Mouse (Mus musculus): ENCODE measurements around the gene Cpsf6. TPM values are rescaled to one million over a fixed set of nuclear protein-coding genes. Genes with fewer than 3 reads are reported as not detected.
A peak's percentile ranks its signal among the peaks of the same experiment; 100 is the strongest.
"Not testable (repeated sequence)": the region's sequence is repeated elsewhere in the genome, so short reads cannot be mapped to it uniquely, and the experiment has no call there.

The Cpsf6 gene
- total RNA-seq, 2 experiments from 2014 or later = 55.7 to 61.6 TPM

DNA sequence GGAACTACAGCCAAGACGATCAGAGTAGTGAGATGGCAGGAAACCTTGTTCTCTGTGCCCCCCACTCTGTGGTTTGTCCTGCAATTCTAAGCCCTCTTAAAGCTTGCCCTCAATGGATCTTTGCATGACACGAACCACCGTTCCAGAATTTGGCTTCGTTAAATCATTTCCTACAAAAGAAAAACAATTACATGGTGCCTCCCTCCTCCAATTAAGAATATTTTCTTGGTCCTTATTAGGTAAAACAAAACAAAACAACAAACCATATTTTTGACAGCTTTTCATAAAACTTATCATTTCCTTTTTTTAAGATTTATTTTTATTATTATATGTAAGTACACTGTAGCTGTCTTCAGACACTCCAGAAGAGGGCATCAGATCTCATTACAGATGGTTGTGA lies 21.5 kb upstream of the Cpsf6 start:
- no peak for DNase-seq
- intact Hi-C loops (cut with DNase I) = no loop called here

DNA sequence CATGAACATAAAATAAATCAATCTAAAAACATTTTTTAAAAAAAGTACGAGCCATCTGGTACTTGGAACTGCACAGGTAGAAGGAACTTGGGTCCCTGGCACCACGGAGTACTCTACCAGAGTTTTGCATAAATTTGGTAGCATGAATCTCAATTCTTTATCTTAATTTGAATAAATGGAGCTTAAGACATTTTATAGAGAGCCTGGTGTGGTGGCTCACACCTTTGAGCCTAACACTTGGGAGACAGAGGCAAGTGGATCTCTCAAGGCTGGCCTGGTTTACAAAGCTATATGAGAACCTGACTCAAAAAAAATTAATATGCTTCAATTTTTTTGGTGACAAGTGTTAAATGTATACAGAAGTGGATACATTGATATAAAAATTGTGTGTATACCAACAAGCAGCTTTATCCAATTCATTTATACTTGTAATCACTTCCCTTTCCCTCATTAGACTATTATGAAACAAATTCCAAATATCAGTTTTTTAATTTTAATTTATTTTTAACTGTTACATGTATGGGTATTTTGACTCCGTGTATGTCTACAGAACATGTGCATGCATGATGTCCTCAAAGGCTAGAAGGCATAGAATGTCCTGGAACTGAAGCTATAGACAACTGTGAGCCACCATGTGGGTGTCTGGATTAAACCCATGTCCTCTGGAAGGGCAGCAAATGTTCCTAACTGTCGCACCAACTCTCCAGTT lies 20.6 kb upstream of the Cpsf6 start:
- intact Hi-C loops (cut with DNase I) = no loop called here
- DNase-seq = no peak

DNA sequence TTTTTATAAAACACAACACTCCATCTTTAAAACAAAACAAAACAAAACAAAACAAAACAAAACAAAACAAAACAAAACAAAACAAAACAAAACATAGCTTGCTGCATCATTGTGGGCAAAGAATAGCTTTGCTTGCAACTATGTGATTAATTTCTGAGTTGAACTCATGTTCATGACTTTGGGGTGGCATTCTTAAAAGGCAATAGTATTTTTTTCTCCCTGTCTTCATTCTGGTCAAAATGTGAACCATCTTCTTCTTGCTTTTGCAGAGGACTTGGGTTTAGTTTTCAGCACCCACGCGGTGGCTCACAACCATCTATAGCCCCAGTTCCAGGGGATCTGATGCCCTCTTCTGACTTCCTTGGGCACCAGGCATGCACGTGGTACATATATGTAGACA lies 20.0 kb upstream of the Cpsf6 start:
- DNase-seq = no peak
- intact Hi-C loops (cut with DNase I) = no loop called here

DNA sequence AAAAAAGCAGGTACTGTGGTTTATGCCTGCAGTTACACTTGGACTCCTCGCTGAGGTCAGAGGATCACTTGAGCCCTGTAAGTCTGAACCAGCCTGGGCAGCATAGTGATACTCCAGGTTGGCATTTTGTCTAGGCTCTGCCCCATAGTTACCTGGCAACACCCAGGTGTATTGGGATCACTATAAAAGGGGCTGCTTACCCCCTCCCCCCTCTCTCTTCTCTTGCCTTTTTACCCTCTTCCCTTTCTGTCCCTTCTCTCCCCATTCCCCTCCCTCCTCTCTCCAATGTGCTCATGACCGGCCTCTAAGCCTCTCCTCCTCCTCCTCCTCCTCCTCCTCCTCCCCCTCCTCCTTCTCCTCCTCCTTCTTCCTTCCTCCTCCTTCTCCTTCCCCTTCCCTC lies 19.4 kb upstream of the Cpsf6 start:
- intact Hi-C loops (cut with DNase I) = no loop called here

DNA sequence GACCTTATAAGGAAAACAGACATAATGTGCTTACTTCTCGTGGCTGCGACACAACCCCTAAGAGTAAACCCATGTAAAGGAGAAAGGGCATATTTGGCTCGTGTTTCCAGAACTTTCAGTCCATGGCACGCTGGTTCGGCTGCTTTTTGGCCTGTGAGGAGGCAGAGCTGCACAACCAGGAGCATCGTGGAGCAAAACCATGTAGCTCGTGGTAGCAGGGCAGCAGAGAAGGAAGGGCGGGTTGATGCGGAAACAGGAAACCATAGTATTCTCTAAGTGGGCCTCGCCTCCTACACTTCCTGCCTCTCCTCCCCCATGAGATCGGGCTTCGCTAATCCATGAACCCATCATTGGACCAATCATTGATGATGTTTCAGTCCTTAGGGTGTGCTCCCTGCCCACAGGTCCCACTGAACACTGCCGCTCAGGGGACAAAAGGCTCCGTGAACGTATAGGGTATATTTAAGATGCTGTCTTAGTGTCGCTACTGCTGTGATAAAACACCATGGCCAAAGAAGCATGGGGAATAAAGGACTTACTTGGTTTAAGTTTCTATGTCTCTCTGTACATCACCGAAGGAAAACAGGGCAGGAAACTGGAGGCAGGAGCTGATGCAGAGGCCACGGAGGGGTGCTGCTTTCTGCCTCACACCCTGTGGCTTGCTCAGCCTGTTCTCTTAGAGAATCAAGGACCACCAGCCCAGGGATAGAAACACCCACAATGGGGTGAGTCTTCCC lies 18.4 kb upstream of the Cpsf6 start:
- no peak for DNase-seq
- intact Hi-C loops (cut with DNase I) = no loop called here

More for the DNA sequence above, 19.4 kb upstream of the Cpsf6 start:
- no peak for DNase-seq

DNA sequence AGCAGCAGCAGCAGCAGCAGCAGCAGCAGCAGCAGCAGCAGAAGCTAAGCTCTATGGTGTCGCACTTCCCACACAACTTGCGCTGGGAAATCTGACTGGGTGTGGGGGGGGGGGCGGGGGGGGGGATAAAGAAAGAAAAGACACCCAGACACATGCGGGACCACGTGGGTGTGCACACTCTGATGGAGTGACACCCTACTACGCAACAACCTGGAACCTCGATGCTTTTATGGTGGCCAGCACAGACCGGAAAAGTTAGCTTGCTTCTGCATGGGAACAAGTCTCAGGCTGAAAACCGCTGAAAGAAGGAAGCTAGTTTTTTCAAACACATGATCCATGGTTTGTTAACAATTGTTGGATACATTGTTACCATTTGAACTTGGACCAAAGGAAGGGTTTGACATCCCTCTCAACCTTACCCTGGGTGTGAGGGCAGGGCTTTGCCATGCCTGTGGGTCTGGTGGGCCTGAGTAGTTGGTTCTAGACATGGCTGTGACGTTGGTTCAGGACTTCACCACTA lies 17.4 kb upstream of the Cpsf6 start:
- no peak for DNase-seq
- intact Hi-C loops (cut with DNase I) = no loop called here

DNA sequence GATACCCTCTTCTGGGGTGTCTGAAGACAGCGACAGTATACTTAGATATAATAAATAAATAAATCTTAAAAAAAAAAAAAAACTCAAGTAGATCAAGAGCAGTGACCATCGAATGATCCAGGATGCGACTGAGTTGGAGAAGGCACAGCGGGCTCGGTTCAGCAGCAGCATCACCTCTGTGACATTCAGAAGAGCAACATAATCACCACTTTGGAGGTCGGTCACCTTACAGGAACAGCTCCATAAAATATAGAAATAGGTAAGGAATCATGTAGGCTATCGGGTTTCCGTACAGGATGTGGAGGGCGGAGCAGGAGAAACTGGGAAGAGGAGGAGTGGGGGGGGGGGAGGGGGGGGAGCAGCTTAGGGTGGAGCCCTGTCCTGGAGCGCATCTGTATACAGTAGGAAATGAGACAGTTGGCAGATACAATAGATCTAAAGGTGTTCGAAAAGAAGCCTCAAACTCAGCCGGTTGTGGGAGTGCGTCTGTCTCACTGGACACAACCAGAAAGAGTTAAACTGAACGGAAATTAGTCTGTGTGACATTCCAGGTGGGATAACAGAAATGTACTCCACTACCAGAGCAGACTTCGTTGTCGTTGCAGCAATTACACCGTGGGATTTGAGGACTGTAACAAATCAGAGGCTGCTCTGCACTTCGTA lies 16.7 kb upstream of the Cpsf6 start:
- no peak for DNase-seq
- intact Hi-C loops (cut with DNase I) = no loop called here

DNA sequence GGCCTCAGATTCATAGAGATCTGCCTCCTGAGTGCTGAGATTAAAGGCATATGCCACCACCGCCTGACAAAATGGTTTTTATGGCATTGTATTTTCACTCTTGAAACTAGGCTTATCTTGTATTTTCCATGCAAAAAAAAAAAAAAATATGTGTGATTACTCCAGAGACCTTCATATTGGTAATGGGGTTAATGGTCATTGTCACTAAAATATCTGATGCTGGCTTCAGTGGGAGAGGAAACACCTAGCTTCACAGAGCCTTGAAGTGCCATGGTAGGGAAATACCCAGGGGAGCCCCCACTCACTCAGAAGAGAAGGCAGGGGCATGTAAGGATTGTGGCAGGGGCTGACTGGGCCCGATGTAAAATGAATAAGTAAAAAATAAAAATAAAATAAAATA lies 16.0 kb upstream of the Cpsf6 start:
- intact Hi-C loops (cut with DNase I) = no loop called here
- no peak for DNase-seq

DNA sequence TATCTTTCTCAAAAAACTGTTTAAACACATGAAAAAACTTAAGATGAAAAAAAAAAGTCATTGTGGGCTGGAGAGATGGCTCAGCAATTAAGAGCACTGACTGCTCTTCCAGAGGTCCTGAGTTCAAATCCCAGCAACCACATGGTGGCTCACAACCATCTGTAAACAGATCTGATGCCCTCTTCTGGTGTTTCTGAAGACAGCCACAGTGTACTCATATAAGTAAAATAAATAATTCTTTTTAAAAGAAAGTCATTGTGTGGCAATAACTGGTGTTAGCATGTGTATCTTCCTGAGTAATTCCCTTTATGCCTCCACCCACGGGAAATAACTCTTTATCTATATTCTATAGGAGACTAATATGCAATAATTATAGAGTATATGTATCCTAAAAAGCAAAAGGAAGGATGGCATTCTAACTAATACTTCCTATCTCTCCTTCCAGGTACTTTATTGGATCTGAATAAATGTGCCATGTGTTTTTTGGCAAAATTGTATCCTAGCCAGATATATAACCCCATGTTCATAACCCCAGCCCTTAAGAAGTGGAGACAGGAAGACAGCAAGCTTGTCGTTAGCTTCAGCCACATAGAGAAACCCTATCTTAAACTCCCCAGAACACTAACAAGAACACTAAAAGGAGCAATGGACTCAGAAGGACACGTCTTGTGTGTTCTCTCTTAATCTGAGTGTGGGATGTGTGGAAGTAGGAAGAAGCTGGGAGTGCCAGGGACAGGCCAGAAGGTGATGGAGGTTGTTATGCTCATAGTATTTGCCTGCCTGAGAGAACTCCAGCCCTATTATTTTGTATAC lies 15.1 kb upstream of the Cpsf6 start:
- intact Hi-C loops (cut with DNase I) = no loop called here
- DNase-seq = no peak

DNA sequence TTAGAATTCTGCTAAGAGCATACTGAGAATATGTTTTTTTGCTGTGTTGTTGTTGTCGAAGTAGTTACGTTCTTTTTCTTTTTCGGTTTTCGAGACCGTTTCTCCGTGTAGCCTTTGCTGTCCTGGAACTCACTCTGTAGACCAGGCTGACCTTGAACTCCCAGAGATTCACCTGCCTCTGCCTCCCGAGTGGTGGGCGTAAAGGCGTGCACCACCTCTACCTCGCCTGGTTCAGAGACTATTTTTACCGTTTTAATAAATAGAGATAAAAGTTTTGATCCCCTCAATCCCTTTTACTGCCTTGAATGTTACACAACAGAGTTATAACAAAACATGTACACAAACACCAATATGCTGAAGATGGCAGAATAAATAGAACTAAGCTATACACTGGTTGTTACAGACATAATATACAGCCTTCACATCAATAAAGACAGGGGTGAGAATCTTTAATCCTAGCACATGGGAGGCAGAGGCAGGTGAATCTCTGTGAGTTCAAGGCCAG lies 14.1 kb upstream of the Cpsf6 start:
- DNase-seq = no peak
- intact Hi-C loops (cut with DNase I) = no loop called here

DNA sequence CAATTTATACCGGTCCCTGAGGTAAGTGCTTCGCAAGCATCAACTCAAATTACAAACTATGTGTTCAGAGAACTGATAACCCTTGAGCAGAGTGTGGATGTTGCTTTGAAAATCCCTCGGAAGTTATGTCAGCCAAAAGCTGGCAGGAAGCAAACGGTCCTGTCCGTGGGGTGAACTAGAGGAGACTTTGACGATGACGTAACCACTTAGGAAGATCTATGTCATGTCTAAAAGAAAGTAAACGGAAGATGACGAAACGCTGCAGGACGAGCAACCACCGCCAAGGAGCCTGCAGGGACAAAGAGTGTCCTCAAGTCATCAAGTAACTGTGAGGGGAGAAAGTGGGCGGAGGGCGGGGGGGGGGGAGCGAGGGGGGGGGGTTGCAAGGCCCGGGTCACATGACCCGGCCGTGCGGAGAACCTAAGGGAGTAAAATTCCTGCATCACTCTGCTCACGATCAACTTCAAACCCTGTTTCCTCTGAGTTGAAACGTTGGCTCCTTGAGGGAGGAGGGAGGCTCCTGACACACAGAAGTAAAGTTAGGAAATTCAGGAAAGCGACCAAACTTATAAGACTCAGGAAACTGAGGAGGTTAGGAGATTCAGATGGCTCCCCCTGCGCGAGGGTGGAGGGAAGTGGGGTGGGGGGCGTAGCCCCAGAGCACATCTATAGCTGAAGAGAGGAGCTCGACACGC lies 13.5 kb upstream of the Cpsf6 start:
- intact Hi-C loops (cut with DNase I) = no loop called here
- peak; percentile 44 to 57 for DNase-seq

DNA sequence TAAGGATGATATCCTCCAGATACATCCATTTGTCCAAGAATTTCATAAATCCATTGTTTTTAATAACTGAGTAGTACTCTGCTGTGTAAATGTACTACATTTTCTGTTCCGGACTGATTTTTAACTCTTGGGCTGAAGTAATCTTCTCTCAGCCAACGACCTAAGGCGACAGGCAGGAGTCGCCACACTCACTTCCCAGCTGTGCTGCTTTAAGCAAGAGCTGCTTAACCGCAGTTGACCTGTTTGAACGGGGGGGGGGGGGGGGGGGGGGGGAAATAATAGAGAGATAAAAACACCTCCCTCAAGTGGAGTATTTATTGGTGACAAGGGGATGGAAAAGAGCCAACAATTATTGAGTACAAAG lies 13.0 kb upstream of the Cpsf6 start:
- intact Hi-C loops (cut with DNase I) = no loop called here
- no peak for DNase-seq

DNA sequence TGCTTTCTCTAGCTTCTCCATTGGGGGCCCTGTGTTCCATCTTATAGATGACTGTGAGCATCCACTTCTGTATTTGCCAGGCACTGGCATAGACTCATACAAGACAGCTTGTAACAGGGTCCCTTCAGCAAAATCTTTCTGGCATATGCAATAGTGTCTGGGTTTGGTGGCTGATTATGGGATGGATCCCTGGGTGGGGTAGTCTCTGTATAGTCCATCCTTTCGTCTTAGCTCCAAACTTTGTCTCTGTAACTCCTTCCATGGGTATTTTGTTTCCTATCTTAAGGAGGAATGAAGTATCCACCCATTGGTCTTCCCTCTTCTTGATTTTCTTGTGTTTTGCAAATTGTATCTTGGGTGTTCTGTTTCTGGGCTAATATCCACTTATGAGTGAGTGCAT lies 12.6 kb upstream of the Cpsf6 start:
- DNase-seq; intact Hi-C loops (cut with DNase I): not testable (repeated sequence)

DNA sequence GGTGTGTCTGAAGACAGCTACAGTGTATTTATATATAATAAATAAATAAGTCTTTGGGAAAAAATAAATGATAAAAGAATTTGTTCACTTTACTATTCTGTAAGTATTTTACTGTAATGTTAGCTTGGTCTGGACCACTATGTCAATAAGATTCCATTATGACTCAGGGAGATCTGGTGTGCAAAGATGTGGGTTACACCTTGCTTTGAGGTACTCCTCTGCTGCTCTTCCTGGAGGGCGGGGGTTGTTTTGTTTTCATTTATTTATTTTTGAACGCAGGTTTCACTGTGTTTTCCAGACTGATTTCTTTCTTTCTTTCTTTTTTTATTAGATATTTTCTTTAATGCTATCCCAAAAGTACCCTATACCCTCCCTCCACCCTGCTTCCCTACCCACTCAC lies 12.0 kb upstream of the Cpsf6 start:
- intact Hi-C loops (cut with DNase I) = loop anchor here (2.0 kb wide), 1 partner anchor 15 kb away; no protein-coding TSS in a partner anchor
- no peak for DNase-seq

DNA sequence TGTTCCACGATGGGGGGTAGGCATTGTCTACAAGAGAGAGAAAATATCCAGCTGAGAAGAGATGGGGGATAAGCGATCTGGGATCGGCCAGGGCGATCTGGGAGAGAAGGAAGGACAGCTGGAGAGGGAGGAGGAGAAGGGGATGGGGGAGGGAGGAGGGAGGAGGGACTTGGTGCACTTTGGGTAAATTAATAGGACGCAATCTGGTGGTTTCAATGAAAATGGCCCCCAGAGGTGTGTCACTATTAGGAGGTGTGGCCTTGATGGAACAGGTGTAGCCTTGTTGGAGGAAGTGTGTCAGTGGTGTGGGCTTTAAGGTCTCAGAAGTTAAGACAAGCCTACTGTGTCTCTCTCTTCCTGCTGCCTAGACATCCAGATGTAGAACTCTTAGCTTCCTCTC lies 11.2 kb upstream of the Cpsf6 start:
- intact Hi-C loops (cut with DNase I) = loop anchor here (2.0 kb wide), 1 partner anchor 14 kb away; no protein-coding TSS in a partner anchor
- no peak for DNase-seq

DNA sequence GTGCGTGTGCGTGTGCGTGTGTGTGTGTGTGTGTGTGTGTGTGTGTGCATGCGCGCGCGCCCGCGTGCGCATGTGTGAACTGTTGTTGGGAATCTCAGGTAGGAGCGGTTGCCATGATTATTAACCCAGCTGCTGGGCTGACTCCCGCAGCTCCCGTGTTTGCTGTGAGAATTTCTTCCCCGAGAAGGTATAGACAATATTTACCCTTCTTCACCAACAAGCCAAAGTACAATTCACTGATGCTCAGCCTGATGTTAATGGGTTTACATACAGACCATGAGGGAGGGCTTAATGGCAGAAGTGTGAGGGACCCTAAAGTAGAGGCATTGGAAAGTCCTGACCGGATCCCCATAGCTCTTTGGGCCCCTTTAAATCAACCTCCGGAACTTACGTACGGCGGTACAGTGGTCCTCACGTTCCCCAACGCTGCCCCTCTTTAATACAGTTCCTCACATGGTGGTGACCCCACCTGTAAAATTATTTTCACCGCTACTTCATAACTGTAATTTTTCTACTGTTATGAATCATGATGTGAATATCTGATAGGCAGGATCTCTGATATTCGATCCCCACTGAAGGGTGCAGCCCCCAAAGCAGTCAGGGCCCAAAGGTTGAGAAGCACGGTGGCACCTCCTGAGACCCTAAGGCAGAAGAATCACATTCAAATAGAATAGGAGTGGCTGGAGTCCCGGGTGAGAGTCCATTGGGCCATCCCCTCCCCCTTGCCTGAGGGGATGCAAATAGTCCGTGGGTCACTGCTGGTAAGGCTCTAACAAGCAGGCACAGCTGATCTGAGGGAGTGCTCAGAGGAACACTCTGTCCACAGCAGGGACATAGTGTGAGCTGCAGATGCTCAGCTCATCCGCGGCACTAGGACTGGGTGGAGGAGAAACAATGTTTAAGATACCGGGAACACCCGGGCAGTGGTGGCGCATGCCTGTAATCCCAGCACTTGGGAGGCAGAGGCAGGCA lies 10.4 kb upstream of the Cpsf6 start:
- intact Hi-C loops (cut with DNase I) = loop anchor here (2.0 kb wide), 1 partner anchor 13 kb away; no protein-coding TSS in a partner anchor
- DNase-seq = no peak

DNA sequence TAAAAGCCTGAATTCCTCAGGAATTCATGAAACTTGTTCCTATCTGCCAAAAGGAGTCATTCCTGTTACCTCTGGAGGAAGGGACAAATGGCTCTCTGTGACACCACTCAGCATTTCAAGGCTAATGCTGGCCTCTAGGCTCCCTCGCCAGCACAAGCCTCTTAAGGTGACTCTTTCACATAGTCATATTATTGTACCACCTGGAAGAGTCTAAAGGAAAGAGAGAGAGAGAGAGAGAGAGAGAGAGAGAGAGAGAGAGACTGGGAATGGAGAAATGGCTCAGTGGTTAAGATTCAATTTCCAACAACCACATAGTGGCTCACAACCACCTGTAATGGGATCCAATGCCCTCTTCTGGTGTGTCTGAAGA lies 9.5 kb upstream of the Cpsf6 start:
- intact Hi-C loops (cut with DNase I) = no loop called here
- no peak for DNase-seq

DNA sequence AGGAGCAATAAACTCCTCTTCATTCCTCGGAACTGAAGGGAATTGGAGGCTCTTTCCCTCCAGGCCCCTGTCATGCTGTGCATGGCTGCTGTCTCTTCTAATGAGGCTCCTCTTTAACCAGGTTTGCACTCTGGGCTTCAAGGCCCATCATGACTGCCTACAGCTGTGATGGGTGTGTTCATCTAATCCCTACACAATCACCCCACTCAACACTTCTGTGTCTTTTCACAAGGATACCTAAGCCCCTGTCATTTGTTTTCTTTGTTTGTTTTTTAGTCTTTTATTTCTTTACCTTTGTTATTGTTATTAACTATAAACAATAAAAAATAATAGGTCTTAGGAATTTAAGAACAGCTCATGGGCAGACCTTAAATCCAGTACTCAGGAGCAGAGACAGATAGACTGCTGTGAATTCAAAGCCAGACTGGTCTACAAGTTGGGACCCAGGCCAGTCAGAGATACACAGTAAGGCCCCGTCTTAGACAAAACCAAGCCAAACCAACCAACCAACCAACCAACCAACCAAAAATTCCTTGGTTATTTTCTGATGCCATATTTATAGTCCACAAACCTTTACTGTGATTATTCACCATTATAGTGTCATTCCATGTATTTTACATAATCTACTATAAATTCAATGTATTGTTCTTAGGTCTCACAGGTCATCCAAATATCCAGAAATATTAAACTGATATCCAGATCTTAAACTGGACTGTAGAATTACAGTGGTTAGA lies 9.0 kb upstream of the Cpsf6 start:
- intact Hi-C loops (cut with DNase I) = no loop called here
- DNase-seq = no peak
